Mouse (Mus musculus) lung, adult 2 months (tissue): ENCODE measurements around the gene Gtf3c6.

Experiments
- CTCF ChIP-seq: fragments of 200-500 bp; IDR thresholded peaks from 2 replicates; pipeline ENCODE4 v1.5.1; 2011; ENCODE audit warnings: mild to moderate bottlenecking, low read length, control low read depth; ENCODE audit not compliant: insufficient read depth
- POLR2A ChIP-seq: fragments of 200-500 bp; IDR thresholded peaks from 2 replicates; pipeline ENCODE4 v1.6.1; 2011; ENCODE audit warnings: low read depth, mild to moderate bottlenecking, control low read depth, low read length, borderline replicate concordance; ENCODE audit errors: extremely low read depth

- TF ChIP-seq POLR2A (no peak), CTCF (no peak)
Observed at GRCm38 (mm10) chr10:40286767-40287166, 28.9 kb upstream of the Gtf3c6 start.
